Mouse (Mus musculus) adrenal gland, adult 8-10 months (tissue): ENCODE measurements around the gene Ccr5. TPM values are rescaled to one million over a fixed set of nuclear protein-coding genes. Genes with fewer than 3 reads are reported as not detected.
"Not testable (repeated sequence)": the region's sequence is repeated elsewhere in the genome, so short reads cannot be mapped to it uniquely, and the experiment has no call there.

Experiments
- DNase-seq: peaks from one replicate; pipeline ENCODE4 v3.0.0; 2022
- total RNA-seq, 4 experiments: library from RNA; stranded (reverse); gene quantifications; 2 replicates each; pipeline ENCODE4 v1.2.4; 2022

Ccr5 gene
- total RNA-seq = 10 to 100 TPM in 2 of 4 experiments, 1 to 10 TPM in 2; 4.5 to 11.4 (median 9.6) TPM

DNA sequence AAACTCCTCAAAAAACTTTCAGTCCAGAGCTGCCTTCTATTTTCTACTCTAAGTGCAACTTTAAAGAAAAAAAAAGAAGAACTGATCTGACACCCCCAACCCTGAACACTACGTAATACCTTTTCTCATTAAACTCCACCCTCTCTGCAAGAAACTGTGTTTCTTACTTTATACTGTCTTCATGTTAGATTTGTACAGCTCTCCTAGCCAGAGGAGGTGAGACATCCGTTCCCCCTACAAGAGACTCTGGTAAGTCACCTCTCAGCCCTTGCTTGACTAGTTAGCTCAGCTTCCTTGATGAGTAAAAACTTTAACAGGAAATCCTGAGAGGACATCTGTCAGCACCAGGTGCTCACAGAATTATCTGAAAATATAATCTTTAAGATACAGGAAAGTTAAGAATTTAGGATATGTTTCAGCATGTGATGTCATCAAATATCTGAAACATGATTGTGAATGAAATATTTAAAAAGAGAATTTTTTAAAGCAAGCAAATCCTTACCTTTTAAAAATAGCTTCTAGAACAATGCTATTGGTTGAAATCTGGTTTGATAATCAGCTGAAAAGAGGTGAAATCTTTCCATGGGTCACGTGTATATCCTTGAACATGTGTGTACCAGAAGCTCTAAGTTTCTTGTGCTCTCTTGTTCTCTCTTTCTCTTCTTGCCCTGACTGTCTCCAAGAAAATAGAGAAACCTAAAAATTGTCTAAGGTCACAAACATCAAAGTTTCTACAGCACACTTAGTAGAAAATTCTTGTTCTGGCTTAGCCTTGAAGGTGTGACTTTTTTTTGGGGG lies at the start of gene Ccr5:
TSS of gene Ccr5 (plus strand) at position 157 of the 798 bp plus-strand sequence.
- no peak for DNase-seq

DNA sequence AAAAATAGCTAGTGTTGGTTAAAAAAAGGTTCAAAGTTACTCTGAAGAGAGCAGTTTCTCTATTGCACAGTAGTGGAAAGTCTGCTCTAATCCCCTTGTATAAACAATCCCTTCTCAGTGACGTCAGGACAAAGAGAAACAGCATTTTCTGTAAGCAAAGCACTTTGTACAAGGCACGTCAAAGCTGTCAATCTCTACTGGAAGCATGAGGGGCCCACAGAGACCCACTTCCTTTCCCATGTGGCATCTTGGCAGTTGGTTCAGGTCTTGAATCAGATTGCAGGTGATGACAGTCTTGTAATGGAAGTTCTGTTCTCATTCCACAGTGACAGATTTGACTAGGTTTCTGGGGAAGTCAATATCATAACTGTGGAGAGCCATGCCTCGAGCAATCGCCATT lies 41.5 kb upstream of the Ccr5 start:
- no peak for DNase-seq

DNA sequence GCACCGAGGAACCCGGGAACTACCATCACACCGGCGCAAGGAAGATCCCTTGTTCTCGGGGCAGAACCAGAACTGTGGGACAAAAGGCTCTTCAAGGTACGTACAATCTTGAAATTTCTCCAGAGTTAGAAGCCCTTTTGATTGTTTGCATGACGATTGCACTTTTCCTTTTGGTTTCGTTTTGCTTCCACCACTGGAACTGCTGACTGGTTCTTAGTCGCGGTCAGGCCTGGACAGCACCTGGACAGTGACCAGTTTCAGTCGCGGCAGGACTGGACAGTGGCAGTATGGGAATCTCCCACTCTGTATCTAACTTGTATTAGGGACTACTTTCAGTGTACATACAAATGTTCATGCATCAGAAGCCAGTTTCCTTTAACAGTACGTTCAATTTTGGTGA lies 40.9 kb upstream of the Ccr5 start:
- DNase-seq = not testable (repeated sequence)

DNA sequence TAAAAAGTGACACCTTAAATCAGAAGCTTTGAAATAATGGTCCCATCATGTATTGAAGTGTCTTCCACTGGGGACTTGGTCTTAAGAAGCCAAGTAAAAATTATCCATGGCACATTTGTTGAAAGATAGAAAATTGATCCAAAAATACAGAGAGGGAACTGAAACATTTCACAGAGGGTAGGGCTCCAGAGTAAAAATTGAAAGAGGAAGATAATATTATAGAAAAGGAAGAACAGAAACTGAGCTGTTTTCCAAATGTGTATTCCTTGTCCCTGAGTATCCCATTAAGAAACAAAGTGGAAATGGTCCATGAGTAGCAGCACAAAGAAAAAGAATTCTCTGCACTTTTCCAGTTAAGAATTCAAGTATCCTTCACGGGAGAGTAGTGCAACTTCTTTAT lies 30.9 kb upstream of the Ccr5 start:
- no peak for DNase-seq

DNA sequence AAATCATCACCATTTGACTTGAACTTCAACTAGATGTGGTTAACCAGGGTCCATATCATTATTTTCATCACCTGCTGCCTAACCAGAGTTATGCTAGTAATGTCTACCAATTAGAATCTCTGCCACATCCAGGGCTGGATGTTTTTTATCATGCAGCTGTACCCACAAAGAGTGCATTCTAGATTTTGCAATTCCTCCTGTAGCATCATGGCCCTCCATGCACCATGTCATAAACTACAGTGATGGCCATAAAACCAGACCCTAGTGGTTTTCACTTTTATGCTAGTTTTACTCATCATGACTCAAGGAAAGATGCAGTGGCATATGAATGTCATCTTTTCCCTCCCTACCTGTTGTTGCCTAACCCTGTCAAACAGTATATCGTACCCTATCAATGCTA lies 22.2 kb upstream of the Ccr5 start:
- DNase-seq = no peak

DNA sequence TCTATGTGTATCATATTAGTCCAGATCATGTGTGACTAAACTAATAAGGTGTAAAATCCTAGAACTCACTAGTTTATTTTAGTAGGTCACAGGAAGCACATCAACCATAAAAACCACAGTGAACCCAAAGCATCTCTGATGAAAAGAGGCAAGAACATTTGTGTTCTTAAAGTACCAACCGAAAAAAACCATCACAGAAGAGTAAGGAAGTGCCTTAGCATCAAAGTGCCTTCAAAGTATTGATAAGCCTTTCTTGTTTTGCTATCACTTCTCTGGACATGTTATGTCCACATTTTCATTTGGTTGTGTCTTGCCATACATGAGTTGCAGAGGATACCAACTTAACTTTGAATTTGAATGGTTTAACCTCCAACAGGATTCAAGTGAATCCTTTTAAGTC lies 21.0 kb upstream of the Ccr5 start:
- no peak for DNase-seq

DNA sequence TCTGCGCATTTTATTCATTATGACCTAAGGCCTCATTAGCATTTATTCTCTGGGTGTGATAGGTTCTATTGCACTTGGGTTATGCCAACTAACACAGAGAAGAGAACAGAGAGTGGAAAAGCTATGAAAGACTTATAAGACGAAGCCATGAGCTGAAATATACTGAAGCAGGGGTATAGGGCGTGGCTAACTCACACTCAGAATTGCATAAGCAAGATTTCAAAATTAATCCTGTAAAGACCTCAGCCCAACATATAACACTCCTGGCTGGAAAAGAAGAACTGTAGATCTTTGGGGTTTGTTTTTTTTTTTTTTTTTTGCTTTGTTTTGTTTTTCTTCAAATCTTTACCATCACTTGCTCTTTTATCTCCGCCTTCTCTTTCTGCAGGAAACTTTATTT lies 19.6 kb upstream of the Ccr5 start, which contains the start of gene Ccr2:
TSS of gene Ccr2 (plus strand) at position 228 of the 400 bp plus-strand sequence.
- no peak for DNase-seq

DNA sequence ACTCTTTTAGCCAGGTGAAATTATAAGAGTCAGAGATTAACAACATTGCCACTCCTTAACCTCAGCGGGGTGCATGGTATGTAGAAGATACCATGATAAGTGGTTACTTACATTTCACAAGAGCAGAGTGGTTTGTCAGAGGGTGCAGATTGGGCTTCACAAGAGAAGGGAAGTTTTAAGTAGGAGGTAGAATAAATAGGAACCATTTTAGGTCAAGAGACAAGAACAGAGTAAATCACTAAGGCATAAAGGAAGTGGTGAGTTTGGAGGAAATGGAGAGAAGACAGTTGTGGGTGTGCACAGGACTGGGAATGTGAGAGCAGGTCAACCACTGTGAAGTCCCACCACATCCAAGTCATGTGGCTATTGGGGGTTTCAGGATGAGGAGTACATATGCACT lies 18.1 kb upstream of the Ccr5 start:
- DNase-seq = no peak

DNA sequence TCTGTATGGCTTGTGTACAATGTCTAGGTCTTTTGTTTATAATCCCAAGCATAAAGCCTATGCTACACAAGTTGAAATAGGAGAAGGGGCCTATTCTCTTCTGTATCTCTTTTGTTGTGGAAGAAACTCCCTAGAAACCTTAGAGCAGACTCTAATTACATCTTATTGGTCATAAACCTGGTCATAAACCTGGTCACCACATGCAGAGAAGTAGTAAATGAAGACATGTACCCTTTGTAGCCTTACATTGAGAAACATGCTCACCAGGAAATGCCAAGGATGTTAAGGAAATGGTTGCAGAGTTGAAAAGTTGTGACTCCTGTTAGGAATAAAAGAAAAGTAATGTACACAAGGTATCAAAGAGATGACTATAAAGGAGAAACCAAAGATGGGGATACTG lies 16.1 kb upstream of the Ccr5 start:
- no peak for DNase-seq

DNA sequence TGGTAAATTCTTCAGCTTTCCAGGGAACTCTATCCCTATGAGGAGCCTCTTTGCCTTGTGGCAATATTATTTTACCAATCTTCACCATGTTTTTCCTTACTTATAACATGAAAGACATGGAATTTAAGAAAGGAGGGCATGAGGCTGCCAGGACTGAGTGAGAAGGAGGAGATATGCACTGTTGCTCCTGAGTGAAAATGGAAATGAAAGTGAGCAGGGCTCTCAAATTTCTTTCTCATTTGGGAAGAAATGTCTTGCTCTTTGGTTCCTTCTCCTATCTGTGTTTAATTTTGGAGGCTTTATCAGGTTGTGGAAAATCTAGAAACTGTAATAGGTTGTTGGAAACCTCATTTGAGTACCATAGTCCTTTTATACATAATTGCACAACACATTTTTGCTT lies 14.1 kb upstream of the Ccr5 start:
- no peak for DNase-seq

DNA sequence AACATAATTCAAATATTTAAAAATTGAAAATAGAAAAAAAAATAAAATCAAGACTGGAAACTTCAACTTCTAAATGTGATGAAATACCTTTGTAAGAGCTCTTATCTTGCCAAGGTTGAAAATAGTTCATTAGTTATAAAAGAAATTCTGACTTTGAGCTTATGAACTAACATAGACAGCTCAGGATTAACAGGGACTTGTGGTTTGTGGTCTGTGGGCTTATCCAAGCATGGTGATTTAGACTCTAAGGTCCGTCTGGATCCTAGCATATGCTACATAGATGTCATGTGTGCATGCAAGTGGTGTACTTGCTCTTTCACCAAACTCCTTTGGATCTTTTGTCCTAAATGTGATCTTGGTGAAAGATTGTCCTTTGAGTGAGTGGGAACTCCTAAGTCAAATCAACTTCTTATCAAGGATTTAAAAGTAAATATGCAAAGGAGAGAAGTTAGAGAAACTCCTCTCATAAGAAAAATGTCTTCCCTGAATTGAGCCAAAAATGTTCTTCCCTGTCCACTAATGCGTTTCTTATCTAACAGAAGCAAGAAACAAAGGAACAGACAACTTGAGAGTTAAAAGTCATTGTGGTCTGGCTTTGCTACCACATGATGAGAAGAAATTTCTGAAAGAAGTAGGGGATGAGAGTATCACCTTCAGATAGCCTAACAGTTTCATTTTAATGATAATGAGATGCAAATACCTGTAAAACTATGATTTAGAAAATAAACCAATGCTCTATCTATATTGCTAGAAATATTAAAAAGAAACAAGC lies 12.8 kb upstream of the Ccr5 start:
- DNase-seq = no peak

DNA sequence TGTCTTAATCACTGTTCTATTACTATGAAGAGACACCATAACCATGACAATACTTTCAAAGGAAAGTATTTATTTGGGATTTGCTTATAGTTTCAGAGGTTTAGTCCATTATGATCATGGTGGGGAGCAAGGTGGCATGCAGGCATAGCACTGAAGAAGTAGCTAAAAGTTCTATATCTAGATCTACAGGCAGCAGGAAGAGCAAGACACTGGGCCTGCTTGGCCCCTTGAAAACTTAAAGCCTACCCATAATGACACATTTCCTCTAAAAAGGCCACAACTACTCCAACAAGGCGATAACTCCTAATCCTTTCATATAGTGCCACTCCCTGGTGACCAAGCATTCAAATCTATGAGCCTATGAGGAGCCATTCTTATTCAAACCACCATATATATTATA lies 9.3 kb upstream of the Ccr5 start:
- DNase-seq = no peak

DNA sequence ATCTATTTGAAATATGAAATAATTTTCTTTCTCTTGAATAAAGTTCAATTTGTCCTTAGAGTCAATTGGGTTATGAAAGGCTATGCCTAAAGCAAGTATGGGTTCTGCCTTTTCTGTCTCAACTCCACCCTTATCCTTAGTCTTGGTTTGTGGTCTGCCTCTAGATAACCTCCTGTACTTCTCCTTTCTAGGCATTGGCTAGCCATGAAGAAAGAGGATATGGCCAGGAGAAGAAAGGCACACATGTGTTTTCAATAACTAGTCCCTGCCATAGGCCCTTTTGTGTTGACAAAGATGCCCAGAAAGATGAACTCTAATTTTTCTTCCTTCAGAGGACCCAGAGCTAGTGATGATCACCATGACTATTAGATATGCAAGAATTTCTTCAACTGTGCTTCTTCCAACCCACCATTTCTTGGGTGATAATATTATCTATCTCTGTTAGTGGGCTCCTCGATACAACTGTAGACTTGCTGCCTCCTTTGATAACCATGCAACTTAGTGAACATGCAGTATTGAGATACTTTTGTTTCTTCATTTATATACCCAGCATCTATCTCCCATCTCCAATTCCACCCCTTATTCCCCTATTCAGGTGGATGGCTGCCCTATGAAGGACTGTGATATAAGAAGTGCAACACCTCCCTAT lies 8.6 kb upstream of the Ccr5 start:
- DNase-seq = no peak

DNA sequence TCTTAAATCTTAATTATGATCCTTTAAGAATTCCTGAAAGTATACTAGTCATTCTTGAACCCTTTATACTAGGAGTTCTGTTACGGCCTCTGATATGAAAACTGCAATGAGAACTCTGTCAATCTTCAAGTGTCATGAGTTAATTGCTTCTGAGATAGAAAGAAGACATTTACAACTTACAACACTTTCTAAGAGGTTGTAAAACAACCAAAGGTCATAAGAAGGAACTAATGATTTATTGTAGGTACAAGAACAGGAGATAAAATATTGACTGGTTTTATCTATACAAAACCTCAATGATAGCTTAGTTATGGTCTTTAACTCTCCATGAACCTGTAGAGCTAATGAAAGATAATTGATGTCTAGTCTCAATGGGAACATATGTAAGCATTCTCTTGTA lies 7.6 kb upstream of the Ccr5 start:
- DNase-seq = no peak

DNA sequence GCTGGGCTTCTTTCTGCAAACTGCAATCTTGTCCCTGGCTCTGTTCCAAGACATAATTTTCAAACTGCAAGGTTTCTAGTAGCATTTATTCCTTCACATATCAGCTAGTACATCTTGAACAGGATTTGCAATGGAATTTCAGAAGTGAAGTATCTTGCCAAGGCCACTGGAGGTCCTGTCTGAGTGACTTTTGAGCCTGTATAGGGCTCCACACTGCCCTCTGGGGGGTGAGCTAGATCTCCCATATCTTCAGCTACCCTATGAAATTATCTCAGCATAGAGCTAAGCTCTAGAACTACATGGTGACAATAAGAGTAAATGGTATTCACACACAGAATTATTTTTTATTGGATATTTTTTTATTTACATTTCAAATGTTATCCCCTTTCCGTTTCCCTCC lies 2.9 kb upstream of the Ccr5 start:
- DNase-seq = no peak

DNA sequence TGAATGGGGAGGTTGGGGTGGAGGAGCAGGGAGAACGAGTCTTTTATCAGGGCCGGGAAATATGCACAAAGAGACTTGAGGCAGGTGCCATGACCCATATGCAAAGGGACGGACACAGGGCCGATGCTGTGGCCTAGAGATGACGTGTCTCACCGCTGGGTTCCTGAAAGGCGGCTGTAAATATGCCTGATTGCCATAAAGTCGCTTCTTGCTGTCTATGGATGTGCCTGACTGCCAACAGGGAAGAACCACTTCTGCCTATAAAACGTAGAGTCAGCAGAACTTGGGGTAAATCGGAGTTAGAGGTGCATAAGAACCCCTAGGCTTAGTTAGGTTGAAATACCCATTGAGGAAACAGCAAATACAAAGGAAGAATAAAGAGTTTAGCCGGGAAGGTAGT lies 4.2 kb downstream of the Ccr5 start:
- DNase-seq = no peak

DNA sequence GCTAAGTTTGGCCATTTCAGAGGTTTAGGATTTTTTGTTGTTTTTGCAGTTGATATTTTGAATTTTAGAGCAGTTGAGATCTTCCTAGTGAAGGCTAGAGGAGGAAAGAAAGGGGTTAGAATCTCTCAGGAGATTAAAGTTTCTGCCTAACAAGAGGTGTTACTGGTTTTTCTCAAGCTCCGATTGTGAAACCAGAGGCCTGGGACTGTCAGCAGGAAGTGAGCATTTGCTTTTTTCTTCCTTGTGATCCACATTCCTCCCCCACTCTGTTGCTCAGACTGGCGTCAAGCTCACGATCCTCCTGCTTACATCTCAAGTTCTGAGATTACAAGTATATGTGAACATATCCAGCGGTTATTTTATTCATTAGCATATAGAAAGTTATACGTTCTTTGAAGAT lies 5.0 kb downstream of the Ccr5 start:
- no peak for DNase-seq

DNA sequence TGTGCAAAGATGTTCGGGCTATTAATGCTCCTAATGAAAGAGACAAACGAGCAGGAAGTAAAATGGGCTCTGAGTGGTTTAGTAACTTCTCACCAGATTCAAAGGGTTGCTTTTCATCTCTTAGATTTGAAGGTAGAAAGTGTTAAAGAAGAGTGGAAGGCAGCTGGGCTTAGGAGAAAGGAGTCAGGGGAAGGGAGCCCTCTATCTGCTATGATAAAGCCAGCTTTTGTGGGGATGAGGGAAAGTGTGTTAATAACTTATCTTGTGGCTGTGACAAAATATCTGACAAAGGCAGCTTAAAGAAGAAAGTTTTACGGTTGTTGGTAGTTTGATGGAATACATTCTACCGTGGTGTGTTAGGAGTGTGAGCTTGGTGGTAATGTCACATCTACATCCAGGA lies 6.1 kb downstream of the Ccr5 start:
- no peak for DNase-seq

DNA sequence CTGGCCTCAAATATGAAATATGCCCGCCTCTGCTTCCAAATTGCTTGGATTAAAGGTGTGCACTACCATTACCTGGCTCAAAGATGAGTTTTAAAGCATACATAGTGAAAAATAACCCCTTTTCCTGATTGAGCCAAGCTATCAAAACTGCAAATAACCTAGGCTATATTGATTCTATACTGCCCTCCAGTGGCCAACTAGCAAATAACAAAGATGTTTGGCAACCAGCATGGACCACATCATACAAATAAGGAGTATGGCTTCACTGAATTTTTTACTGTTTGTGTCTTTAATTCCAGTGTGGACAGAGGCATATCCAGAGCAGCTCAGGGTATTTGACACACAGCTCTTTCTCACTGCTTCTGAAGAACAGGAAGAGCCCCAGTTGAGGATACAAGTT lies 7.0 kb downstream of the Ccr5 start:
- DNase-seq = no peak

DNA sequence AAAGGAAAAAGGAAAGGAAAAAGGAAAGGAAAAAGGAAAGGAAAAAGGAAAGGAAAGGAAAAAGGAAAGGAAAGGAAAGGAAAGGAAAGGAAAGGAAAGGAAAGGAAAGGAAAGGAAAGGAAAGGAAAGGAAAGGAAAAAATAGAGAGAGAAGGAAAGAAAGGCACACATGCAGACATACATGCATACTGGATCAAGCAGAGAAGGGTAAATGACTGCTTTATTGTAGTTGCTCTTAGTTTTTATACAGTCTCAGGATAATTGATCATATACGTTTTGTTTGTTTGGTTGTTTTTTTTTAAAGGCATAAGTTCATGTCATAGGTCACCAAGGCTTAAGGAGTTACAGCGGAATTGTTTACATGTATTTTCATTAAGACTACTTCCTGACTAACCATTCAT lies 11.6 kb downstream of the Ccr5 start:
- not testable (repeated sequence) for DNase-seq

DNA sequence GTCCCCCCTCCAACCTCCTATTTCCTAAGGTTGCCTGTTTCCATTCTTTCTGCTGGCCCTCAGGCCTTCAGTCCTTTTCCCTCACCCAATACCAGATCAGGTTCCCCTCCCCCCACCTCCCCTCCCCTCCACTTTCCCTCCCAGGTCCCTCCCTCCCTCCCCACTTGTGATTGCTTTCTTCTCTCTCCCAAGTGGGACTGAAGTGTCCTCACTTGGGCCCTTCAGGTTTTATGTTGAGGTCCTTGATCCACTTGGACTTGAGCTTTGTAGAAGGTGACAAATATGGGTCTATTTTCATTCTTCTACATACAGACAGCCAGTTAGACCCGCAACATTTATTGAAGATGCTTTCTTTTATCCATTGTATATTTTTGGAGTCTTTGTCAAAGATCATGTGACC lies 13.6 kb downstream of the Ccr5 start:
- not testable (repeated sequence) for DNase-seq

DNA sequence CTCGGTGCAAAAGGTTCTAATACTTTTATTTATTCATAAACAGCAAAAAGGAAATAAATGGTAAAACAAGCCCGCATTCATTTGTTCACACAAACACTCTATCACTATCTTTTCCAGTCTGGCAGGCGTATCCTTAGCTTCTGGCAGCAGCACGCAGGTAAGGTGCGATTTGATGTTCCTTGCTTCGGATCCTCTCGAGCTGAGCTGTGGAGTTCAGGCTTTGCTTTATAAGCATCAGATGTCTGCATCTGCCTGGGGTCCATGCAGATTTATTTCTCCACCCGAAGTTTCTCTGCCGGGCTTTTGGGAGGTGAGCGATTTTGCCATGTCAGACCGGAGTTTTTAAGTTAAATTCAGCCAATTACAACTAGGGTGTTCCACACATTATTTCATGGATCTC lies 16.3 kb downstream of the Ccr5 start:
- DNase-seq = no peak

DNA sequence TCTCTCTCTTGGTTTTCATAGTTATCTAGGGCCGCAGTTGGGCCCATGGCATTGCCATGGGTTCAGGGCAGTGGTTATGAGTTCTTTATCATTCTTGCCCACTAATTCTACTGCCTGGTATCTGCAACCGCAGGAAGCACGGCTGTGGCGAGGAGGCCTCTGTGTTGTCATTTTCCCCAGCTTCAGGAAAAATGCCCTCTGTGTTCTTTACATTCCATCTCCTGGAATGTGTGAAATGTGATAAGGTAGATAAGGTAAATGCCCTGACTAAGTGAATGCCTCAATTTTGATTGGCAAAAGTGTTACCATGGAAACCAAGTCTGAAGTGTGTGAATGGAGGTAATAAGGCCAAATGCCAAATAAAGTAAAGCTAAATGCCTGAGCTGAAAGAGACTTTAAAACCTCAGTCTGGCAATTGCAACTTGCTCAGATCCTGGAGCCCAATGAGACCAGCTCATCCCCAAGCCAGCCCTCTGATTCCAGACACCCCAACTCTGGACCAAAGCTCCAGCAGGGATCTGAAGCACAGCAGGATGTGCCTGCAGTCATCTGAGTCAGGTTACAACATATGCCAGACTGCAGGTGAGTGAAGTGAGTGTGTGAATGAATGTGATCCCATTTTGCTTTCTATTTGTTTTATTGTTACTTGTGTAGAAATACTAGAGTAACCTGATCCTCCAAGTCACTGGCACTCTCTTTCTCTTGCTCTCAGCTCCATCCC lies 16.9 kb downstream of the Ccr5 start:
- no peak for DNase-seq
